Mouse (Mus musculus) brown adipose tissue, adult 24 weeks (tissue): ENCODE measurements around the gene Adam10. TPM values are rescaled to one million over a fixed set of nuclear protein-coding genes. Genes with fewer than 3 reads are reported as not detected.

Source experiments
- polyA plus RNA-seq: library from polyadenylated mRNA; stranded (reverse); fragments of >200 nt; gene quantifications from 2 replicates; pipeline ENCODE4 v1.2.4, GENCODE M21; 2012; ENCODE audit not compliant: missing spikeins, insufficient read depth, insufficient read length

The Adam10 gene
- polyA plus RNA-seq, 1 experiment: 15.4 TPM

Other genes starting within 250 kb of the Adam10 start
- 11.6 and 13.3 TPM in 2 replicates for gene Rnf111, start 175.3 kb upstream of the Adam10 start, polyA plus RNA-seq
- gene Sltm, start 136.2 kb upstream of the Adam10 start, polyA plus RNA-seq: 16.5 and 19.0 TPM in 2 replicates
- gene Gm10642, start 22.7 kb upstream of the Adam10 start, polyA plus RNA-seq: 3.3 and 3.8 TPM in 2 replicates
- 23.8 and 32.1 TPM in 2 replicates for gene Mindy2, start 21.8 kb upstream of the Adam10 start, polyA plus RNA-seq